Mouse (Mus musculus) frontal cortex, adult 2 months (tissue): ENCODE measurements around the gene Aifm2. TPM values are rescaled to one million over a fixed set of nuclear protein-coding genes. Genes with fewer than 3 reads are reported as not detected.

Experiments
- DNase-seq, 2 experiments: peaks; one replicate each; pipeline ENCODE4 v3.0.0; 2022; ENCODE audit warnings: low spot score in 1 of 2; ENCODE audit errors: extremely low spot score in 1 of 2
- polyA plus RNA-seq: library from polyadenylated mRNA; depleted of rRNA; stranded (reverse); fragments of >200 nt; gene quantifications from 2 replicates; pipeline ENCODE4 v1.2.3, GENCODE M21; 2012

Gene Aifm2
- polyA plus RNA-seq, 1 experiment, result 13.3 TPM

DNA sequence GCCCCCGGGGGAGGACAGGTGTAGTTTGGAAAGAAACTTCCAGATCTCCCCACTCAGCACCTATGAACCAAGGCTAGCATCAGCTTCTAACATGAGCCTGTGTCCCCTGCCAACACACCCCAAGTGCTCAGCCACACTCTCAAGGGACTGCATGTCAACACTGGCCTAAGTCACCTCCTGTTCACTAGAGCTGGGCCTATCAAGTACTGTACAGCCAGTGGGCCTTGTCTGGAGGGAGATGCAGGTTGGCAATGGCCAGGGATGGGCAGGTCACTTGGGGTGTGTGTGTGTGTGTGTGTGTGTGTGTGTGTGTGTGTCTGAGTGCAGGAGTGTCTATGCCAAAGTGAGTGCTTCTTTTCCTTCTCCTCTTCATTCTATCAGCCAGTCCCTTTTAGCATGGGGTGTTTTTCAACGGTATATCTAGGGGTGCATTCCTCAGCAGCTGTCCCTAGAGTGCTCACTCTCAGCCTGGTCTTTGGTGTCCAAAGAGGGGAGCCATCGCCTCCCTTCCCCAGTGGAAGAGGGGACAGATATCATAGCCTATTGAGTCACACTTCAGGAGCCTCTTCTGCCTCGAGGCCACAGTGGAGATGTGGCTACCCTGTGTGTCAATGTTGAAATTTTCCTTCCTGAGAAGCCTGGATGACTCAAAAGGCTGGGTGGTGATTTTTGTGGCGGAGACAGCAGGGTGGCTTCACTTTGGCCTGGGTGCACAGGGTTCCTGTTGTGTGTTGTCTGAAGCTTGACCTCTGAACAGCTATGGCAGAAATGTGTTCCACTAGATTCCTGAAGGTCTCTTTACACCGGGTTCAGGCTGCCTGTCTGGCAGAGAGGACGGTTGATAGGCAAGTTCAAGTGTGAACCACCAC lies 1.2 kb downstream of the Aifm2 start:
- no peak for DNase-seq

DNA sequence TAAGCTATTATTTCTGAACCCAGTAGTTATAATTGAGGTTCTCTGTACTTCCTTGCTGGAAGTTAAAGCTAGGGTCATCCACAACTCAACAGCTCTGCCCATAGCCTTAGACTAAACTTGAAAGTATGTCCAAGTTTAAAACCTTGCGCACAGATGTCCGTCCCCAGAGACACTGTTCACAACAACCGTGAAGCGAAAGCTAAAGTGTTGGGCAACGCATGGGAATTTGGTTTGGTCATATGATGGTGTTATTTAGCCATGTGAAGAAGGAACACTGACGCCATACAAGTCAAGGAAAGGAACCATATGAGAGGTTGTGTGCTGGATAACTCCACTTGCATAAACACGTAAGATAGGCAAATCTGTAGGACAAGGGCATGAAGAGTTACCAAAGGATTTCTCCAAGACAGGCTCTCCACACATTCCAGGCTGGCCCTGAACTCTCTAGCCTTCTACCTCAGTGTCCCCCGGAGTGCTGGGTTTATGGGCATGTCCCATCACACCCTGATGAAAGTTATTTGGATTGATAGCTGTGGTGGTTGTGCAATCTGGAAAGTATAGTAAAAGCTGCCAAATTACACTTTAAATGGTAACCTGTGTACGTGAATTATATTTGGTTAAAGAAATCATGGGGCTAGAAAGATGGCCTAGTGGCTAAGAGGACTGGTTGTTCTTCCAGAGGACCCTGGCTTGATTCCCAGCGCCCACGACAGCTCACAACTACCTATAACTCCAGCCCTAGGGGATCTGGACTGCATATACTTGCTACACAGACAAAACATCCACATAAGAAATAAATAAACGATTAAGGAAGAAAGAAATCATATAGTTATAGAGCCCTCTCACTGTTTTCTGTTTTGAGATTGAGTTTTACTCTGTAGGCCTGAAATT lies 2.6 kb downstream of the Aifm2 start:
- DNase-seq, result no peak

DNA sequence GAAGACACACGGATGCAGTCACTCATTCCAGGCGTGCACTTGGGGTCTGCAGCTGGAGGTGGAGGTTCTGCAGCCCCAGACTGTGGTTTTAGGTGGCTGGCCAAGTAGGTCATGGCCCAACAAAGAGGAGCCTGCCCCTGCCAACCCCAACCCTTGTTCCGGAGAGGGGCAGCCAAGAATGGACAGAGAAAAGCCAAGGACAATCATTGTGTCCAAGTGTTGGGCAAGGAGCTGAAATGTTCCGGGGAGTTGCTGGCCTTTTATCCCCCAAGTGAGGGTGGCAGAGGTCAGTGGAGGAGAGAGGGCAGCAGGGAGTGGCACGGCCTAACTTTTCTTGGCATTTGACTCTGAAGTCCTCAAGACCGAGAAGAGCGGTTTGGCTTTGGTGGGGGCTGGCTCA lies 5.3 kb downstream of the Aifm2 start:
- no peak for DNase-seq

DNA sequence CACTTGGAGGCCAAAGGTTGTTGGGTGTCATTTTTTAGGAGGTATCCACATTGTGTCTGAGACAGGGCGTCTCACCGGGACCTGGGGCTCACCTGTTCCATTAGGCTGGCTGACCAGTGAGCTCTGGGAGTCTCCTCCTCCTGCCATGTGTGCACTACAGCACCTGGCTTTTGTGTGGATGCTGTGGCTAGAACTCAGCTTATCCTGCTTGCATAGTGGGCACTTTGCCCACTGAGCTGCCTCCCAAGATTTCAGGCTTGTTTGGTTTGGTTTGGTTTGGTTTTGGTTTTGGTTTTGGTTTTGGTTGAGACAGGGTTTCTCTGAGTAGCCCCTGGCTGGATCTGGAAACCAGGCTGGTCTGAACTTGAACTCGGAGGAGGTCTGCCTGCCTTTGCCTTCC lies 7.2 kb downstream of the Aifm2 start:
- DNase-seq, result no peak

DNA sequence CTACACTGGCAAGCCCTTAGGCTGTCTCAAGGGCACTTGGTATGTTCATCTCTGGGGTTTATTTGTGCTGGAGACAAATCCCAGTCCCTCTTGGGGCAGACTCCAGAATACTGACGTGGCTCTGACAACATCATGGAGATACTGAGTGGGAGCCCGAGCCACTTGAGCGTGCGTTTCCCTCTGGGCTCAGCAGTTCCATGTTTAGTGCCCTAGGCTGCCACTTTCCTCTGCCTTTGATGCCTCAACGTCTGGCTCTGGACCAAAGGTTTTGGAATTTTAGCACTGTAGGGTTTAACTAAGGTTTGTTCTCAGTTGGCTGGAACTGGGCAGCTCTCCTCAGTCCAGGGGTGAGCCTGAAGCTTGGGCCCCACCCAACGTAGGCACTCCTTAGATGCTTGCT lies 8.2 kb downstream of the Aifm2 start:
- no peak for DNase-seq

DNA sequence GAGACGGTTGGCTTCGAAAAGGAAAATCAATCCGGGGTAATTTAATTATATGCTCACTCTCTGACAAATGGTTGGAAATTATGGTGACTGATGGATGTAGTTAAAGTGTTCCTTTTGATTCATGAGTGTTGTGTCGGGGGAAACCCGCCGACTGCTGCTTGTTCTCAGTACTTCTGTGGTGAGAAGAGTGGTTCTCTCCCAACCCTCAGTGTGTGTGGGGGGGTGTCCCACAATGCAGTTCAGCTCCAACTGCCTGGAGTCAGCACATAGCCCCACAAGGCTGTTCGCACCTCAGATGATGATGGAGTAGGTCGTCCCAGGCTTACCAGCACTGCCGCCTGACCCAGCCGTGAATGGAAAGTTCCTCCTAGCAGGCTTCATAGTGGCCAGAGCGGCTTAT lies 14.1 kb downstream of the Aifm2 start:
- peak in 1 of 2 experiments; percentile 42 for DNase-seq

DNA sequence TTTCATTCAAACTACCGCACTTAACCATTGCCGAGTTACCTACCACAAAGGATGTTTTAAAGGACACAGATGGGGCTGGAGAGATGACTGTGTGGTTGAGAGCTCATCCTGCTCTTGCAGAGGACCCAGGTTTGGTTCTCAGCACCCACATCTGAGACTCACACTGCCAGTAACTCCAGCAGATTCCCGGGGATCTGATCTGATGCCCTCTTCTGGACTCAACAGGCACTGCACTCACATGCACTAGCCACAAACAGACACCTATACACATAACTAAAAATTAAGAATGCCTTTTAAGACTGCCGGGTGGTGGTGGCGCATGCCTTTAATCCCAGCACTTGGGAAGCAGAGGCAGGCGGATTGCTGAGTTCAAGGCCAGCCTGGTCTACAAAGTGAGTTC lies 15.1 kb downstream of the Aifm2 start:
- no peak for DNase-seq

DNA sequence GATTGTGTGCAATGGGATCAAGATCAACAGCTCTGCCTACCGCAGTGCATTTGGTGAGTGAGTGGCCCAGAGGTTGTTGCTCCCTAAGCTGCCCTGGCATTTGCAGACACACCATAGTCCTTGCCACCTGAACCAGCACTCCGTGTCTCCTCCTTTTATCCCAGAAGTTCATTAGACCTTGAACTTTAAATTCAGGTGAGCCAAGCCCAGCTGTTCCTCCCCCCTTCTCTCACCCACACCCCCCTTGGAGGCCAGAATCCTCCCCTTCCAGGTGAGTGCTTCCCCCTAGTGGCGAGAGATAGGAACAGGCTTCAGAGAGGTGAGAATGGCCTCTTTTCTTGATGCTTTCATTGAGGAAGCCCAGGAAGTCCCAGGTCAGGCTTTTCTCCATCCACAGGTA lies 19.3 kb downstream of the Aifm2 start:
- peak in 1 of 2 experiments; percentile 19 for DNase-seq

DNA sequence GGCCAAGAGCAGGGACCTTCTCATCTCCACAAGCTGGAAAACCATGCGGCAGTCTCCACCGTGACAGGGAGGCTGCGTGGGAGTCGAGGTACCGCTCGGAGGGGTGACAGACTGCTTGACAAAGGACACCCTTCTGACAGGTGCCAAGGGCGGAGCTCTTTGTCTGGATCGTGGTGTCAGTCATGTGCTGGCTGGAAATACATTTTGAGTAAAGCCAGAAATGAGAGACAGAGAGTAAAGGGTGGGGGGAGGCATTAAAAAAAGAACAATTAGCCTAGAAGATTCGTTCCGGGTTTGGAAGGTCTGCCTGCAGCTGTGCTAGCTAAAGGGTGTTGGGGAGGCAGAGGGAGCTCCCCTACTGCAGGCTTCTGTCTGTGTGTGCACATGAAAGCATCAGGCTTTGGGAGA lies 21.6 kb downstream of the Aifm2 start:
- peak in 1 of 2 experiments; percentile 43 for DNase-seq

DNA sequence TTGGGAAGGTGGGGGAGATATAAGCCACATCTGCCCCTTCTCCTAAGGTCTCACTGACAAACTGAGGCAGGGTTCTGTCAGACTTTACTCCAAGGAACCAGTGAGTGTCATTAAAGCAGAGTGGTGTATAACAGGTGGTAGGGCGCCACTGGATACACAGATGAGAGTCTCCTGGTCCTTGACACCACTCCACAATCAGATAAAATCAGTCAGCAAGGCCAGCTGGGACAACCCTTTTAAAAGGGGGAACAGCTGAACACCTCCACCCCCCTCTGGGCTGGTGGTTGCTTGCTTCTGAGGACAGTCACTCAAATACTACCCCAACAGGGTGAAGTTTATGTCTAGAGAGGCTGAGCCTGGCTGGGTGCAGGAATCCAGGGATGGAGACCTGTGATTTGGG lies 22.5 kb downstream of the Aifm2 start:
- DNase-seq, result no peak

DNA sequence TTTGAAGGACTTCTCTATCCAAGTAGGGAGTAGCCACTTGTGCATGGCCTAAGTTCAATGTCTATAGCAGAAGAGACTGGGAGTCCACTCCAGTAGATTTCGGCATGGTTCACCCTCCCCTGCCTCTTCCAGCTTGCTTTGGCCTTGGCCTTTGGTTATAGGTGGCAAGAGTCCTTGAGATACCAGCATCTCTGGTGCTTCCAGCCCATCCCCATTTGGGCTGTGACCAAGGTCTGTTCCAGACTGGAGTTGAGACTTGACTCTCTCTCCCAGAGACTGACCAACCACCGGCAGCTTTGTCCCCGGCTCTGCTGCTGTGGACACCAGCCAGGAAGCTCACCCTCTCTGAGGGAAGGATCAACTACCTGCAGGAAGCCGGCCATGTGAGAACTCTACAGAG lies 23.1 kb downstream of the Aifm2 start:
- DNase-seq, result no peak

DNA sequence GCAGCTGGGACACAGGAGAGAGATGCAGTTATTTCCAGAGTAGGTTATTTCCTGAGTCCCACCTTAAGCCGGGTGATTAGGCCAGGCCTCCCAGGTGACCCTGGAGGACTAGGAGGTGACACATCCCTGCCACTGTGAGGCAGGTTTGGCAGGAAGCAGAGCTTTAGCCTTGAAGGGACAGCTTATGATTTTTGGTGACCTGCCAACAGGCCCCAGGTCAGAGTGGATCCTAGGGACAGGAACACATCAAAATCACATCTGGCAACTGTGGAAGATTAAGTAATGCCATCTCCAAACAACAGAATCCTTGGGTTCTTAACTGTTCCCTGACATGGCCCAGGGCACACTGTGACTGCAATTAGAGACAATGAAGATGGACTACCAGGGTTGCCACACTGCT lies 26.2 kb downstream of the Aifm2 start:
- no peak for DNase-seq

DNA sequence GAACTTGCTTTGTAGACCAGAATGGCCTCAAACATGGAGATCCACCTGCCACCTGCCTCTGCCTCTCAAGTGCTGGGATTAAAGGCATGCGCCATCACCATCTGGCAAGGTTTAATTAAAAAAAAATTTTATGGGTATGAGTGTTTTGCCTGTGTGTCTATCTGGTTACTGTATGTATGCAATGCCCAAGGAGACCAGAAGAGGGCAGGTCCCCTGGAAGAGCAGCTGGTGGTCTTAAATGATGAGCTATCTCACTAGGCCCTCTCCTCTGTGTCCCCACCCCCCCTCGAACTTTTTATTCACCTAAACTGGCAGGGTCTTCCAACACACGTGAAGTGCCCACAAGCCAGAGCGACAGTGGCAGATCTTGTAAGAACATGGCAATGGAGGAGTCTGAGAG lies 26.8 kb downstream of the Aifm2 start:
- no peak for DNase-seq

DNA sequence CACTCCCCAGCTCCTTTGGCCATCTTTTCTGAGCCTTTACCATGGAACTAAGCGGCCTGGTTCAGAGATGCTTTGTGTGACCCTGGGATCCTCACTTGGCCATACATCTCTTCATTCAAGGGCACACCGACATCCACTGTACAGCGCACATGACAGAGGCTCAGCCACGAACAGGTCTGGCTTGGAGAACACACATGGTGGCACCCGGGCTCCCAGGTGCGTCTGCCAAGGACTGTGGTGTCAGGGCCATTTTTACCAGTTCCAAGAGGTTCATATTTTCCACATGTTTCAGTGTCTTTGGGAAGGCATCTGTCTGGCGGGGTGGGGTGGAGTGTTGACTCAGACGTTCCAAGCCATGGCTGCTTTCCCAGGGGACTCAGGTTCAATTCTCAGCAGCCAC lies 27.3 kb downstream of the Aifm2 start:
- DNase-seq, result no peak

DNA sequence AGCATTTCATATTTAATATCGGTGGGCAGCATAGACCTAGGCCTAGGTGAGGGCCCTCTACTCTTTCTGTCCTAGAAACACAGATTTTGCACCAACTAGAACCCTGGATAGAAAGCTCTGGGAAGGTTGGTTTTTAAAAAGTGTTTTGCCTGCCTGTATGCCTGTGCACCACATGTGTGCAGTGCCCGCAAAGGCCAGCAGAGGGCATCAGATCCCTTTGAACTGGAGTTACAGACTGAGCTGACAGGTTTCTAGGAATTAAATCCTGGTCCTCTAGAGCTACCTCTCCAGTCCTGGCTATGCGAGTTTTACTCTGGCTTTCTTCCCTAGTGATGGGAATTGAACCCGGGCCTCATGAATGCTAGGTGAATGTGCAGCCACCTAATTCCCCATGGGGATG lies 30.1 kb downstream of the Aifm2 start:
- DNase-seq, result no peak

DNA sequence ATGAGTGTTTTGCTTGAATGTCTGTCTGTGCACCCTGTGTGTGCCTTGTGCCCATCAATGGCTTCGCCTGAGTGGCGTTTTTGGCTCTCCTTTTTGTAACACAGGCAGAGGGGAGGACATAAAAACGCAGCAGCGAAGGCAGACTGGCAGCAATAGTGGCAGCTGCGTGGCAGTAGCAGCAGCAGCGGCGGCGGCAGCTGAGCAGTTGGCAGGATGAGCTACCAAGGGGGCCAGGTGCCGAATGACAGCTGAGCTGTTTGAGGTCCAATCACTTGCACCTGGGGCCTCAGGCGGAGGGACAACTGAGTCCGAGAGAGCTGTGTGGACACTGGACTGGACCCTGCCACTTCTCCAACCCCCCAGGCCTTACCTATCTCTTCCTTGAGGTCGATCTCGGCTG lies 32.2 kb downstream of the Aifm2 start:
- no peak for DNase-seq

DNA sequence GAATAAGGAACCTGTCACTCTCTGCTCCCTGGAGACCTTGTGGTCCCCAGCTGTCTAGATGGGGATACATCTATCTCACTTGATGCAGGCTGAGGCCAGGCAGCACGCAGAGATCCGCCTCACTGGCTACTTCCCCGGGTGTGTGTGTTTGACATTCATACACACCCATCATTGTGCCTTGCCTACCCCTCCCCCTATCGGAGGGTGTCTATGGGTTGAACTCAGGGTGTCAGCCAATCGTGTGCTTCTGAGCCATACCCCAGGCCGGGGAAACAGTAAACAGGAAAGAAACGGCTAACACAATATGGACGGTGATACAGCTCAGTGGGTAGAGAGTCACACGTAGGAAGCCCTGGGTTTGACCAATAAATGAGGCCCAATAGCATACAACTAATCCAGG lies 35.0 kb downstream of the Aifm2 start:
- no peak for DNase-seq

DNA sequence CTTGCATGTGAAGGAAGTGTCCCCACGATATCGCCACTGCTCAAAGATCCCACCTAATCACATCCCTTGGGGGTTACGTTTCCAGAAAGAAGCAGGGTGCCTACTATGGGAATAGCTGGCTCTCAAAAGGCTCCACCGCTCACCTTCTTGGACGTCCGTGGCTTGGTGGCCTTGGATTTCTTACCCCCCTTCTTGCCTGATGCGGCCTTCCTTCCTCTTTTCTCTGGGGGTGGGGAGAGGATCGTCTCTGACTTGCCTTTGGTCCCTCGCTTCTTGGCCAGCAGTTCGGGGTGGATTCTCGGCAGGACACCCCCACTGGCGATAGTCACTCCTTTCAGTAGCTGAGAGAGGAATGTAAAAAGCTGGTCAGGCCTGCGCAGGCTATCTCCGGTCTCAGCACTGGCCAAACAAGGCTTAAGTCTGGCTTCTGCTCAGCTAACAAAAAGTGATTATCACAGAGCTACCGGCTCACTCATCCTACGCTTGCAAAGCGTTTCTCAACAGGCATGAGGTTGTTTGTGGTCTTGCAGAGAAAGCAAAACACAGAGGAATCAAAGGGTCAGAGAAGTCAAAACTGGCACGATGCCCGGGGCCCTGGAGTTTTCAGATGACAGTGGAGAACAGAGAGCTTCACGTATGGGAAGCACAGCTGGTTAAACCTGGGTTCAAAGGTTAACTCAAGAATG lies 36.6 kb downstream of the Aifm2 start:
- no peak for DNase-seq

DNA sequence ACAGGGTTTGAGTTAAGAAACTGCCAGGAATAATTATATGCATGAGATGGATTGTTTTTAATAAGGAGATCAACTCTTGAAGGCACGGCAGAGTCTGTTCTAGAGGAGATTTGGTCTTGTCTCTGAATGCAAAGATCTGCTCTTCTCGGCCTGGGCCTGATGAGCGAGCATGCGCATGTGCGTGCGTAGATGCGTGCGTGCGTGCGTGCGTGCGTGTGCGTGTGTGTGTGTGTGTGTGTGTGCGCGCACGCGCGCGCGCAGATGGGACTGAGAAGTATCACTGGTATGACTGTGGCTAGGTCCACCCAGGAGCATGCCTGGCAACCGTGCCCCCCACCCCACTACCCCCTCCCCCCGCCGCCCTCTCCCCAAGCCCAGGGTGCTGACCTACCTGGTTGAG lies 38.0 kb downstream of the Aifm2 start:
- no peak for DNase-seq

DNA sequence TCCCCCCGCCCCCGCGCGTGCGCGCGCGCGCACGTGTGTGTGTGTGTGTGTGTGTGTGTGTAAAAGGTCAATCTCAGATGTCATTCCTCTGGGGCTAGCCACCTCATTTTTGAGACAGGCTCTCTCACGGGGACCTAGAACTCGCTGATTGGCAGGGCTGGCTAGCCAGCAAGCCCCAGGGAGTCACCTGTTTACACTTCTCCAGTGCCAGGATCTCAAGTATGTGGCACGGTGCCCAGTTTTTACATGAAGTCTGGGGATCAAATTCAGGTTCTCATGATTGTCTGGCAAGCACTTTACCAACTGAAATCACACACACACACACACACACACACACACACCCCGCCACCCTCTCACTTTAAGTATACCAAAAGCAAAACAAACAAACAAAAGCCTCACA lies 42.0 kb downstream of the Aifm2 start:
- DNase-seq, result no peak

DNA sequence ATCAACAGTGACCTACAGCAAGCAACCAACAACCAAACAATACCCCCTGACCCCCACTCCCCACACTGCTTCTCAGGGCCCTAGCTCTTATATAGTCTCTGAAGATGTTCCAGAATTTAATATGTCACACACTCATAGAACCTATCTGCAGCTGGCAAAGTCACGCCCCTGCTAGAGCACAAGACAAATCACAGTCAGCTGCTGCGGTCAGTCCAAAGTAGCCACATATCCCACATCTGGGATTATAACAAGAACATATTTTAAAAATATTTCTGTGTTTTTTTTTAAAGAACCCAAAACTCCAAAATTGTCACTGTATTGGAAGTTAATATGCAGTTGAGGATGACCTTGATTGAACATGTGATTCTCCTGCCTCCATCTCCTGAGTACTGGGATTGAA lies 43.8 kb downstream of the Aifm2 start:
- DNase-seq, result no peak
